Mouse (Mus musculus): Measurements from ENCODE around the gene Dtd1. TPM values are rescaled to one million over a fixed set of nuclear protein-coding genes. Genes with fewer than 3 reads are reported as not detected.

Gene Dtd1
- polyA plus RNA-seq, 1 experiment from 2014 or later = 34.6 TPM

GRCm38 (mm10) chr2:144775626-144776025 is 175.9 kb downstream of the Dtd1 start:
- TF ChIP-seq EP300 (optimal IDR thresholded peaks at IDR 0.05) (no peak), CTCF (IDR thresholded peaks at IDR 0.05; ENCODE audit: low read depth) (no peak)
- no peaks in the 10 kb centered on the region for H3K4me1 ChIP-seq (replicated peaks; ENCODE audit: control insufficient read depth, insufficient read depth)
- H3K9ac ChIP-seq (ENCODE audit: low read length) = no peak overlapping the region
- H3K36me3 ChIP-seq (ENCODE audit: control insufficient read depth, insufficient read depth, low read length) = no peaks in the 10 kb centered on the region
- no peak overlapping the region for H3K4me2 ChIP-seq (replicated peaks; ENCODE audit: low read depth)
- no peak overlapping the region for H3K27ac ChIP-seq (replicated peaks)
- no peak overlapping the region for H3K4me3 ChIP-seq (ENCODE audit: low read depth, low read length)
- H3K9me3 ChIP-seq (ENCODE audit: control insufficient read depth, low read length) = no peaks in the 10 kb centered on the region
- DNase-seq (ENCODE audit: low spot score) (no peak), ATAC-seq (ENCODE audit: low FRiP score, low TSS enrichment) (no peak)
- 90% methylated on average over 4 of the region's 4 CpGs for WGBS
- no peaks in the 10 kb centered on the region for H3K27me3 ChIP-seq (ENCODE audit: control insufficient read depth, insufficient read depth, low read length)

DNA sequence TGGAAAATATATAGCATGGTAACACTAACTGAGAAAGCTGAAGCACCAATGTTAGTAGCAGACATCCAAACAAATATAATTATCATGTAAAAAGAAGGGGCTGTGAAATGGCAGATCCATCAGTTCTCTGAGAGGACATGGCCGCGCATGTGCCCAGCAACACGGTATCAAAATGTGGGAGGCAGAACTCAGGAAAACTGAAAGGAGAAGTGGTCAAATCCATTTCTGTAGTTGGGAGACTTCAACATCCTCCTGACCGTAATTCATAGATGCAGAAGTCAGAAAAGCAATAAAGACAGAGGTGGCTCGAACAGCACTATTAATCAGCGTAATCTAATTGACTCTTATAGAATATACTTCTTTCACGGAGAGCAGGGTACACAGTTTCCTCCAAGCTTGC is 179.6 kb downstream of the Dtd1 start:
- ATAC-seq (ENCODE audit: low FRiP score, low TSS enrichment) (no peak), DNase-seq (ENCODE audit: low spot score) (no peak)

DNA sequence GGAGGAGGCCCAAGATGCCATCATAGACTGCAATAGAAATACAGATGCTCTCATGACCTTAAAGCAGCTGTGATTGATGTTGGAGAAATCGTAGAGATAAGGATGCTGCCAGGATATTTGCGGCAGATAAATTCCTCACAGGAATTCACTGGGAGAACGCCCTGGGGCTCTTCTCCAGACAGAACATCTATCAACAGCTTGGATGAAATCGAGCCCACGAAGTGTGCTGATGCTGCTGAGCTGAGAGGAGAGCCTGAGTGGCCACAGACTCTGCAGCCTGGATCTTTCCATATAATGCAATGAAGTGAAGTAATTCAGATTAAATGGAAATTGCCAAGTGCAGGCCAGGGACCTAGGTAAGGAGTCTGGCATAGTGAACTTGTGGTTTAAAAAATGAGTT is 181.0 kb downstream of the Dtd1 start:
- TF ChIP-seq EP300 (optimal IDR thresholded peaks at IDR 0.05) = no peak
- no peak for TF ChIP-seq CTCF (IDR thresholded peaks at IDR 0.05; ENCODE audit: low read depth)
- 26% methylated on average over 5 of the region's 5 CpGs for WGBS
- H3K9me3 ChIP-seq (ENCODE audit: control insufficient read depth, low read length) = no peaks in the 10 kb centered on the region
- no peak overlapping the region for H3K4me3 ChIP-seq (ENCODE audit: low read depth, low read length)
- H3K27me3 ChIP-seq (ENCODE audit: control insufficient read depth, insufficient read depth, low read length) = no peaks in the 10 kb centered on the region
- no peaks in the 10 kb centered on the region for H3K4me1 ChIP-seq (replicated peaks; ENCODE audit: control insufficient read depth, insufficient read depth)
- H3K4me2 ChIP-seq (replicated peaks; ENCODE audit: low read depth) = no peak overlapping the region
- no peaks in the 10 kb centered on the region for H3K36me3 ChIP-seq (ENCODE audit: control insufficient read depth, insufficient read depth, low read length)
- no peak overlapping the region for H3K27ac ChIP-seq (replicated peaks)
- DNase-seq (ENCODE audit: low spot score) (no peak), ATAC-seq (ENCODE audit: low FRiP score, low TSS enrichment) (peak; percentile 26; the same call in 1 of the 2 replicates)
- no peak overlapping the region for H3K9ac ChIP-seq (ENCODE audit: low read length)

More for the DNA sequence above, 179.6 kb downstream of the Dtd1 start:
- no peak overlapping the region for H3K9ac ChIP-seq (ENCODE audit: low read length)
- H3K4me3 ChIP-seq (ENCODE audit: low read depth, low read length) = no peak overlapping the region
- no peak overlapping the region for H3K27ac ChIP-seq (replicated peaks)
- no peaks in the 10 kb centered on the region for H3K36me3 ChIP-seq (ENCODE audit: control insufficient read depth, insufficient read depth, low read length)
- no peaks in the 10 kb centered on the region for H3K9me3 ChIP-seq (ENCODE audit: control insufficient read depth, low read length)
- no peak overlapping the region for H3K4me2 ChIP-seq (replicated peaks; ENCODE audit: low read depth)
- H3K4me1 ChIP-seq (replicated peaks; ENCODE audit: control insufficient read depth, insufficient read depth) = no peaks in the 10 kb centered on the region
- WGBS = 84% methylated on average over 7 of the region's 7 CpGs
- no peaks in the 10 kb centered on the region for H3K27me3 ChIP-seq (ENCODE audit: control insufficient read depth, insufficient read depth, low read length)
- no peak for TF ChIP-seq CTCF (IDR thresholded peaks at IDR 0.05; ENCODE audit: low read depth)
- TF ChIP-seq EP300 (optimal IDR thresholded peaks at IDR 0.05) = no peak

- Histone ChIP-seq H3K27ac (replicated peaks) (no peak overlapping the region), H3K4me3 (ENCODE audit: low read depth, low read length) (no peak overlapping the region), H3K9ac (ENCODE audit: low read length) (no peak overlapping the region), H3K4me2 (replicated peaks; ENCODE audit: low read depth) (no peak overlapping the region), H3K4me1 (replicated peaks; ENCODE audit: control insufficient read depth, insufficient read depth) (no peaks in the 10 kb centered on the region), H3K27me3 (ENCODE audit: control insufficient read depth, insufficient read depth, low read length) (no peaks in the 10 kb centered on the region), H3K9me3 (ENCODE audit: control insufficient read depth, low read length) (no peaks in the 10 kb centered on the region), H3K36me3 (ENCODE audit: control insufficient read depth, insufficient read depth, low read length) (no peaks in the 10 kb centered on the region)
- no peak for ATAC-seq (ENCODE audit: low FRiP score, low TSS enrichment)
- DNase-seq (ENCODE audit: low spot score) = no peak
- TF ChIP-seq EP300 (optimal IDR thresholded peaks at IDR 0.05) (no peak), CTCF (IDR thresholded peaks at IDR 0.05; ENCODE audit: low read depth) (no peak)
- WGBS = 55% methylated on average over 3 of the region's 3 CpGs
Measured at GRCm38 (mm10) chr2:144781871-144782270, 182.2 kb downstream of the Dtd1 start.

GRCm38 (mm10) chr2:144782481-144782880 is 182.8 kb downstream of the Dtd1 start:
- WGBS = 56% methylated on average over 4 of the region's 4 CpGs

GRCm38 (mm10) chr2:144783190-144783589 is 183.5 kb downstream of the Dtd1 start:
- H3K4me2 ChIP-seq (replicated peaks; ENCODE audit: low read depth) = no peak overlapping the region
- H3K9me3 ChIP-seq (ENCODE audit: control insufficient read depth, low read length) = no peaks in the 10 kb centered on the region
- no peaks in the 10 kb centered on the region for H3K4me1 ChIP-seq (replicated peaks; ENCODE audit: control insufficient read depth, insufficient read depth)
- H3K27ac ChIP-seq (replicated peaks) = no peak overlapping the region
- no peaks in the 10 kb centered on the region for H3K27me3 ChIP-seq (ENCODE audit: control insufficient read depth, insufficient read depth, low read length)
- no peaks in the 10 kb centered on the region for H3K36me3 ChIP-seq (ENCODE audit: control insufficient read depth, insufficient read depth, low read length)
- no peak for ATAC-seq (ENCODE audit: low FRiP score, low TSS enrichment)
- DNase-seq (ENCODE audit: low spot score) = no peak
- 50% methylated on average over 1 of the region's 1 CpGs for WGBS
- H3K9ac ChIP-seq (ENCODE audit: low read length) = no peak overlapping the region
- no peak for TF ChIP-seq EP300 (optimal IDR thresholded peaks at IDR 0.05)
- no peak for TF ChIP-seq CTCF (IDR thresholded peaks at IDR 0.05; ENCODE audit: low read depth)
- H3K4me3 ChIP-seq (ENCODE audit: low read depth, low read length) = no peak overlapping the region

More at GRCm38 (mm10) chr2:144782481-144782880, 182.8 kb downstream of the Dtd1 start:
- Histone ChIP-seq H3K27me3 (ENCODE audit: control insufficient read depth, insufficient read depth, low read length) (no peaks in the 10 kb centered on the region), H3K9me3 (ENCODE audit: control insufficient read depth, low read length) (no peaks in the 10 kb centered on the region), H3K4me3 (ENCODE audit: low read depth, low read length) (no peak overlapping the region), H3K4me2 (replicated peaks; ENCODE audit: low read depth) (no peak overlapping the region), H3K36me3 (ENCODE audit: control insufficient read depth, insufficient read depth, low read length) (no peaks in the 10 kb centered on the region), H3K27ac (replicated peaks) (no peak overlapping the region), H3K4me1 (replicated peaks; ENCODE audit: control insufficient read depth, insufficient read depth) (no peaks in the 10 kb centered on the region), H3K9ac (ENCODE audit: low read length) (no peak overlapping the region)
- no peak for DNase-seq (ENCODE audit: low spot score)
- ATAC-seq (ENCODE audit: low FRiP score, low TSS enrichment) = no peak
- no peak for TF ChIP-seq EP300 (optimal IDR thresholded peaks at IDR 0.05)
- no peak for TF ChIP-seq CTCF (IDR thresholded peaks at IDR 0.05; ENCODE audit: low read depth)
